Mouse (Mus musculus) G1E-ER4 (cell line): ENCODE data around the gene Mdm2. TPM values are rescaled to one million over a fixed set of nuclear protein-coding genes. Genes with fewer than 3 reads are reported as not detected.

Source experiments
- GATA1 ChIP-seq: IDR thresholded peaks from one replicate; pipeline ENCODE4 v1.8.0; 2012; ENCODE audit warnings: low read length, inconsistent platforms
- polyA plus RNA-seq: library from polyadenylated mRNA; stranded (reverse); fragments of >175 nt; gene quantifications from 2 replicates; pipeline ENCODE4 v1.2.3, GENCODE M21; 2012

The Mdm2 gene
- polyA plus RNA-seq, 1 experiment, result 28.2 TPM

DNA sequence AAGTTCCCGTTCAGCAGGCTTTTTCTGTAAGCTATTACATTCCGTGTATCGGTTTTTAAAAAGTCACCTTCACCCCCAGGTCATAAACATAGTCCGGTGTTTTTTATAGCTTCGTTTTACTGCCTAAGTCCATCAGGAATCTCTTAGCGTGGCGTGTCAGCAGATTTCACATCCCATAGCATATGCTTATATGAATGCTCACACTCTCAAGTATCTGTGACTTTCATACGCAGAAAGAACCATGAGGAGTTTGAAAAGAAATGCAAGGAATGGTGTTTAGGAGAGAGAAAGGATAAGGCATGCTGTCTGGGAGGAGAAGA, 66.2 kb downstream of the Mdm2 start:
- no peak for TF ChIP-seq GATA1

DNA sequence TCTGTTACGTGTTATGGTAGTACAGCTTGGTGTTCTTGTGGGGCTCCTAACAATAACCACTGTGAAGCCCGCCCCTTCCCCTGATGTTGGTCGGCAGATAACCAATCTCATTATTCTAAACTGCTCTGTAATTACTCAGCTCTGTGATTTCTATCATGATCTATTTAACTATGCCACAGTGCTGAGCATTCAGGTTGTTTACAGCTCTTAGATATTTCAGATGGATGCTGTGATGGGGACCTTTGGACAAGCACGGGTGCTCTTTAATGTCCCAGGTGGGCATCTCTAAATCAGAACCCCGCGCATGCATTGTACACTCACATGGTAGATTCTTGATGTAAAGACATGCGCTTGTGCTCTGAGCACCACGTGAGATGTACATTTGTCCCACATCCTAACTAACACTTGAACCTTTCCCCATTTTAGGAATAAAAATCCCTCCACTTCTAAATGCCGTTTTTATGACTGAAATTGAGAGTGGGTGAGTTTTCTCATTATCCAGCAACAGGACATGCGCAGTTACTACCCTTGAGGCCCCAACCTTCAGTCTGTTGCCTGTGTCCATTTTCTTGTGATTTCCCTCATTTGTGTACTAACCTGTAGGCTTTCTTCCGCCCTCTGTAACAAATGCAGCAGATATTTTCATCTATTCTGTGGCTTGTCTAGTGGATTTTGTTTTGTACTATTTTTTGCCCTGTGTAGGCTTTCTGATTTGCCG, 66.7 kb downstream of the Mdm2 start:
- TF ChIP-seq GATA1, result no peak

DNA sequence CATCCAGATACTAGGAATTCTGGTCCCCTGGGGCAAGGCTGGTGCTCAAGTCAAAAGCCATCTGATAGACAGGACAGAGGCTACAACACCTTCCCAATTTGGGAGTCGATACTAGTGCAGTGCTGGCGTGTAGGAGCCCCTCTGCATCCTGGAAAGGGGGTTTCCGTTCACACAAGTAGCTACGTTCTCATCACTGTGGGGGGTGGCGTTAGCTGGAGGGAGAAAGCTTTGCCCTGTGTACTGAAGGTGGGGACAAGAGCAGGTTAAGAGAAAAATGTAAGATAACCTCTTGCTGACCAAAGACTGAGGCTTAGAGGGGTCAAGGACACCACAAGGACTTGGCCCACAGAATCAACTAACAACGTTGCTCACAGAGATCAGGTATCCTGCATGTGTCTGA, 67.3 kb downstream of the Mdm2 start:
- TF ChIP-seq GATA1, result no peak

DNA sequence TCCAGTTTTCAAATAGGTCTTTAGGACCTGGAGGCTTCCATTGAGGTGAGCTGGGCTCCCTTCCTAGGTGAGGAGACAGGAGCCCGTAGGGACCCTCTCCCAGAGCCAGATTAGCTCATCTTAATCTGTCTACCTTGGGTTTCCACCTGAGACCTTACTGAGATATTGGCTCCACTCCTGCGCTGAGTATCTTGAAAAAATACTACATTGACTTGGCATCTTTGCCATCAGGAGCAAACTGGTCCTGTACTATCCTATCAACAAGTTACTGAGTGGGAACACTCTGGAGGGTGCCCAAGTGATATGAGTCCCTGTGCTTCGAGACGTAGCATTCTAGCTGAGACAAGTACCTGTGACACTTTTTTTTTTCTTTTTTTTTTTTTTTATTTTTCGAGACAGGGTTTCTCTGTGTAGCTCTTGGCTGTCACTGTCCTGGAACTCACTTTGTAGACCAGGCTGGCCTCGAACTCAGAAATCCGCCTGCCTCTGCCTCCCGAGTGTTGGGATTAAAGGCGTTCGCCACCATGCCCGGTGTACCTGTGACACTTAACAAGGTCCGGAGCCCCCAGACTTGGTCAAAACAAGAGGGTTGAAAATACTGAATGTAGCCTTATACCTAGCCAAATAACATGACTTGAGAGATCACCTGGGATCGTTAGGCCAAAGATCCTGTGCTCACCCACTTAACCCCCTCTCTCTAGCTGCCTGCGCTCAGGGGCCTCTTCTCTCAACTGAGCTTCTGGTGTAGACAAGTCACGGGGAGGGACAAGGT, 67.9 kb downstream of the Mdm2 start:
- no peak for TF ChIP-seq GATA1

DNA sequence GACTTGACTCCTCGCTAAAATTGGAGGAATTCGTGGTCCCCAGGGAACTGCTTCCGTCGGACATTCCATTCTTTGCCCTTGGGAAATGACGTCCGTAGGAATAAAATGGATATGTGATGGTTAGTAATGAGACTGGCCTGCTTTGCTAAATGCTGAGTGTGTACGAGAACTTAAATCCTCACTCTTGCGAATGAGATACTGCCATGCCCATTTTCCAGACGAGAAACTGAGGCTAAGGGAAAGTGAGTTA, 68.4 kb downstream of the Mdm2 start:
- no peak for TF ChIP-seq GATA1

DNA sequence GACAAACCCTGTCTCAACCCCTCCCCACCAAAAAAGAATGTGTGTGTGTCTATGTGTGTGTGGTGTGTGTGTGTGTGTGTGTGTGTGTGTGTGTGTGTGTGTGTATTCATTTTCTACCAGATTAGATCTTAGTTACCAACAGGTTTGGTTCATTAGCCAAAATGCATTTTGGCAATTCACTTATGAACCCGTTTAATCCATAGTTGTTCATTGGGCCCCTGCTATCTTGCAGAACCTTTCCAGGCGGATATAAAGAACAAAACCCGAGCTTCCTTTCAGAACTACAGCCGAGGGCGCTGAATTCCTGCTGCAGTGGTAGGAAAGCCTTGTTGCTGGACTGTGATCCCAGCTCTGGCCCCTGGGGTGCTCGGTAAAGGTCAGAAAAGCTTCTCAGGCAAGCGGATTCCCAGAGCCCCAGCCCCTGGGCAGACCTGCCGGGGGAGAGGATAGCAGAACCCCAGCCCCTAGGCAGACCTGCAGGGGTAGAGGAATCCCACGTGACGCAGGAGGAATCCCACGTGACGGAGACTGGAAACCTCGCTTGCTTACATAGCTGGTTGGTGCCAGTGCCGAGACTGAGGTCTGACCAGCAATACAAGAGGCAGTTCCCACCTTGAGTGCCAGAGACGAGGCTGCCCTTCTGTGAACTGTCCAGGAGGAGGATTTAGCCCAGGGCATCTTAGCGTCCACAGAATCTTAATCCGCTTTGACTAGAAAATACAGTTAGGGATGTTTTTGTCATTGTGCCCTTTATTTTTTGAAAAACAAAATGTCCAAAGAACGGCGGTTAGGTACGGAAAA, 69.0 kb downstream of the Mdm2 start:
- TF ChIP-seq GATA1, result no peak

DNA sequence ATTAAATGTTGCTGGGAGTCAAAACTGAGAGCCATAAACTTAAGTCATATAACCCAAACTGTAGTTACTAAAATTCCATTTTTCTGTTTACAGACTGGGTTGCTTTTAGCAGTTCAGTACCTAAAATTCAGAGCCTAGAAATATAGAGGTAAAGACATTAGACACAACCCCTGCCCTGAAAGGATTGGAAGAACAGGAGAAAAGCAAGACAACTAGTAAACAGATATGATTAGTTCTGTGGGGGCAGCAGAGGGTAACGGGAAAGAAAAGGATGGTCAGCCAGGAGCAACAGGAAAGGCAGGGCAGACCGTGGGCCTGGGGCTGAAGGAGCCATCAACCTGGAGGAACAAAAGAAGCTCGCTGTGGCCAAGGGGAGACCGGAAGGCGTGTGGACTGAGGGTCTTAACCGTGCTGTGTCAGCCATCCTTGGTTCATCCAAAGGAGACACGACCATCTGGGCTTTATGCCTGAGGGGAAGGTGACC, 69.9 kb downstream of the Mdm2 start:
- TF ChIP-seq GATA1, result no peak

DNA sequence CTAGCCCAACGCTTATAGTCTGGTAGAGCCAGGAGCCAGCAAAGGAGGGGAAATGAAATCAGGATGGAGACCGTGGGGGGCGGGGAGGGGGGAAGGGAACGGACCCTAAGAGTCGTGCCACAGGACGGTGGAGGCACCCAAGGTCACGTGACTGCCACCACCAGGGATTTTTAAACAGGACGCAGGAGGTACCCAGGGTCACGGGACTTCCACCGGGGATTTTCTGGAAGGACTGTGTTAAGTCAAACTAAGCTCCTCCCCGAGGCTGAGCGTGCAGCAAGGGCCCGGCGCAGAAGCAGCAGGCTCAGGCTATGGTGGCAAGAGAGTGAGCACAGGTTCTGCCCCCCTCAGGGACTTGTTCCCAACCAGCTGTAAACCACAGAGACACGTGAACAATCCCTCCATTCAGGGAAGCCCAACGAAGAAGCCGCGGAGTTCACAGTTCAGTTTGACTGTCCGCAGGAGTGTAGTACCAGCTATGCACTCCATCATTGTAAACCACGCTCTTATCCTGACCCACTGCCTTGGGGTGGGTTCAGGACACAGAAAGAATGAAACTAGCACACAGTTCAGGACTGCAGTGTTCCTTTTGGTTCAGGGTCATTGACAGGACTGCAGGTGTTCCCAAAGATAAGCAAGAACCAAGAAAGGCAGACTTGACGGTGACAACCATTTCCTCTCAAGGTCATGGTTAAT, 70.5 kb downstream of the Mdm2 start:
- no peak for TF ChIP-seq GATA1

DNA sequence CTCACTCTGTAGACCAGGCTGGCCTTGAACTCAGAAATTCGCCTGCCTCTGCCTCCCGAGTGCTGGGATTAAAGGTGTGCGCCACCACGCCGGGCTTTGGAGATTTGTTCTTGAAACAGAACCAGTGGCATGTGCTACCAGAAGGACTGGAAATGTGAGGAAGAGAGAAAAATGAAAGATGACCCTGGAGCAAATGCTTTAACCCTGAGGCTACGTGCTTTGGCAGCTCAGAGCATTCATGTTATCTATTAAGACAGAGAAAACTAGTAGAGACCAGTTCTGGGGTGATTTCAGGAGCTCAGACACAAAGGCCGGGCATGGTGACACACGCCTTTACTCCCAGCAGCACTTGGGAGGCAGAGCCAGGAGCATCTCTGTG, 71.3 kb downstream of the Mdm2 start:
- no peak for TF ChIP-seq GATA1

Other genes starting within 250 kb of the Mdm2 start
- gene Cpm, start 81.3 kb downstream of the Mdm2 start, polyA plus RNA-seq, result not detected in 2 replicates
- 0.80 and 0.95 TPM in 2 replicates for gene Slc35e3, start 35.6 kb upstream of the Mdm2 start, polyA plus RNA-seq
- gene Nup107, start 81.9 kb upstream of the Mdm2 start, polyA plus RNA-seq, result 55.6 and 78.1 TPM in 2 replicates
- gene Rap1b, start 135.3 kb upstream of the Mdm2 start, polyA plus RNA-seq, result 25.5 and 36.3 TPM in 2 replicates